Mouse (Mus musculus): ENCODE data around the gene Orm1. TPM values are rescaled to one million over a fixed set of nuclear protein-coding genes. Genes with fewer than 3 reads are reported as not detected.

Orm1 gene
- polyA plus RNA-seq, 1 experiment from 2014 or later = not detected

- Histone ChIP-seq H3K4me1 (replicated peaks; ENCODE audit: control insufficient read depth, insufficient read depth, low read length) (no peaks in the 10 kb centered on the region), H3K36me3 (ENCODE audit: control insufficient read depth, insufficient read depth) (no peaks in the 10 kb centered on the region), H3K9ac (replicated peaks; ENCODE audit: low read depth, low read length) (no peak overlapping the region), H3K27me3 (replicated peaks; ENCODE audit: control insufficient read depth, insufficient read depth, low read length) (no peaks in the 10 kb centered on the region), H3K4me3 (replicated peaks; ENCODE audit: low read length) (no peak overlapping the region), H3K27ac (ENCODE audit: low read length) (no peak overlapping the region), H3K9me3 (ENCODE audit: control insufficient read depth, low read length) (no peaks in the 10 kb centered on the region), H3K4me2 (ENCODE audit: low read length) (no peak overlapping the region)
- no peak for ATAC-seq
Measured at GRCm38 (mm10) chr4:63345261-63345660, 901 bp downstream of the Orm1 start.

- H3K27ac ChIP-seq (ENCODE audit: low read length) = no peak overlapping the region
- no peaks in the 10 kb centered on the region for H3K9me3 ChIP-seq (ENCODE audit: control insufficient read depth, low read length)
- no peak for ATAC-seq
- WGBS = 83% methylated on average over 4 of the region's 4 CpGs
- H3K27me3 ChIP-seq (replicated peaks; ENCODE audit: control insufficient read depth, insufficient read depth, low read length) = no peaks in the 10 kb centered on the region
- H3K4me2 ChIP-seq (ENCODE audit: low read length) = no peak overlapping the region
- no peaks in the 10 kb centered on the region for H3K36me3 ChIP-seq (ENCODE audit: control insufficient read depth, insufficient read depth)
- H3K4me1 ChIP-seq (replicated peaks; ENCODE audit: control insufficient read depth, insufficient read depth, low read length) = no peaks in the 10 kb centered on the region
- no peak overlapping the region for H3K9ac ChIP-seq (replicated peaks; ENCODE audit: low read depth, low read length)
- H3K4me3 ChIP-seq (replicated peaks; ENCODE audit: low read length) = no peak overlapping the region
Measured at GRCm38 (mm10) chr4:63346659-63347058, 2.3 kb downstream of the Orm1 start.

- H3K27me3 ChIP-seq (replicated peaks; ENCODE audit: control insufficient read depth, insufficient read depth, low read length) = no peaks in the 10 kb centered on the region
- H3K27ac ChIP-seq (ENCODE audit: low read length) = no peak overlapping the region
- H3K4me3 ChIP-seq (replicated peaks; ENCODE audit: low read length) = no peak overlapping the region
- H3K4me2 ChIP-seq (ENCODE audit: low read length) = no peak overlapping the region
- H3K4me1 ChIP-seq (replicated peaks; ENCODE audit: control insufficient read depth, insufficient read depth, low read length) = no peaks in the 10 kb centered on the region
- 73% methylated on average over 6 of the region's 6 CpGs for WGBS
- no peaks in the 10 kb centered on the region for H3K36me3 ChIP-seq (ENCODE audit: control insufficient read depth, insufficient read depth)
- no peaks in the 10 kb centered on the region for H3K9me3 ChIP-seq (ENCODE audit: control insufficient read depth, low read length)
- H3K9ac ChIP-seq (replicated peaks; ENCODE audit: low read depth, low read length) = no peak overlapping the region
- ATAC-seq = no peak
Measured at GRCm38 (mm10) chr4:63348524-63348923, 4.2 kb downstream of the Orm1 start.

- Histone ChIP-seq H3K36me3 (ENCODE audit: control insufficient read depth, insufficient read depth) (no peaks in the 10 kb centered on the region), H3K27me3 (replicated peaks; ENCODE audit: control insufficient read depth, insufficient read depth, low read length) (no peaks in the 10 kb centered on the region), H3K9me3 (ENCODE audit: control insufficient read depth, low read length) (no peaks in the 10 kb centered on the region), H3K4me1 (replicated peaks; ENCODE audit: control insufficient read depth, insufficient read depth, low read length) (no peaks in the 10 kb centered on the region), H3K4me3 (replicated peaks; ENCODE audit: low read length) (no peak within 1 kb of the TSS), H3K4me2 (ENCODE audit: low read length) (no peak within 1 kb of the TSS), H3K9ac (replicated peaks; ENCODE audit: low read depth, low read length) (no peak within 1 kb of the TSS), H3K27ac (ENCODE audit: low read length) (no peak within 1 kb of the TSS)
- 81% methylated on average over 4 of the region's 4 CpGs for WGBS
- no peak for ATAC-seq
Measured at GRCm38 (mm10) chr4:63355877-63356665, 11.7 kb downstream of the Orm1 start, which contains the start of gene Orm3. Gene Orm3, plus strand, starts transcription at chr4:63356162.

- Histone ChIP-seq H3K27ac (ENCODE audit: low read length) (no peak overlapping the region), H3K36me3 (ENCODE audit: control insufficient read depth, insufficient read depth) (no peaks in the 10 kb centered on the region), H3K9me3 (ENCODE audit: control insufficient read depth, low read length) (no peaks in the 10 kb centered on the region), H3K4me3 (replicated peaks; ENCODE audit: low read length) (no peak overlapping the region), H3K27me3 (replicated peaks; ENCODE audit: control insufficient read depth, insufficient read depth, low read length) (no peaks in the 10 kb centered on the region), H3K9ac (replicated peaks; ENCODE audit: low read depth, low read length) (no peak overlapping the region), H3K4me2 (ENCODE audit: low read length) (no peak overlapping the region), H3K4me1 (replicated peaks; ENCODE audit: control insufficient read depth, insufficient read depth, low read length) (no peaks in the 10 kb centered on the region)
- WGBS = 75% methylated on average over 2 of the region's 2 CpGs
- ATAC-seq = no peak
Measured at GRCm38 (mm10) chr4:63356981-63357570, 12.7 kb downstream of the Orm1 start.

GRCm38 (mm10) chr4:63359861-63360260, 15.5 kb downstream of the Orm1 start:
- H3K9me3 ChIP-seq (ENCODE audit: control insufficient read depth, low read length) = no peaks in the 10 kb centered on the region
- H3K27ac ChIP-seq (ENCODE audit: low read length) = no peak overlapping the region
- ATAC-seq = no peak
- H3K36me3 ChIP-seq (ENCODE audit: control insufficient read depth, insufficient read depth) = no peaks in the 10 kb centered on the region
- H3K27me3 ChIP-seq (replicated peaks; ENCODE audit: control insufficient read depth, insufficient read depth, low read length) = no peaks in the 10 kb centered on the region
- H3K9ac ChIP-seq (replicated peaks; ENCODE audit: low read depth, low read length) = no peak overlapping the region
- H3K4me1 ChIP-seq (replicated peaks; ENCODE audit: control insufficient read depth, insufficient read depth, low read length) = no peaks in the 10 kb centered on the region
- no peak overlapping the region for H3K4me2 ChIP-seq (ENCODE audit: low read length)
- no peak overlapping the region for H3K4me3 ChIP-seq (replicated peaks; ENCODE audit: low read length)
- 79% methylated on average over 6 of the region's 6 CpGs for WGBS

- WGBS = 82% methylated on average over 5 of the region's 5 CpGs
Measured at GRCm38 (mm10) chr4:63362150-63362549, 17.8 kb downstream of the Orm1 start, which contains the start of gene Orm2. Gene Orm2, plus strand, starts transcription at chr4:63362449.

GRCm38 (mm10) chr4:63368577-63368976, 24.2 kb downstream of the Orm1 start:
- Histone ChIP-seq H3K4me2 (ENCODE audit: low read length) (no peak overlapping the region), H3K4me1 (replicated peaks; ENCODE audit: control insufficient read depth, insufficient read depth, low read length) (no peaks in the 10 kb centered on the region), H3K36me3 (ENCODE audit: control insufficient read depth, insufficient read depth) (peaks cover 10% of the 10 kb centered on the region), H3K27me3 (replicated peaks; ENCODE audit: control insufficient read depth, insufficient read depth, low read length) (no peaks in the 10 kb centered on the region), H3K9ac (replicated peaks; ENCODE audit: low read depth, low read length) (no peak overlapping the region), H3K9me3 (ENCODE audit: control insufficient read depth, low read length) (no peaks in the 10 kb centered on the region), H3K4me3 (replicated peaks; ENCODE audit: low read length) (no peak overlapping the region), H3K27ac (ENCODE audit: low read length) (no peak overlapping the region)
- peak; percentile 70 for ATAC-seq
- 14% methylated on average over 4 of the region's 4 CpGs for WGBS

More at GRCm38 (mm10) chr4:63362150-63362549, 17.8 kb downstream of the Orm1 start, which contains the start of gene Orm2:
- no peak within 1 kb of the TSS for H3K9ac ChIP-seq (replicated peaks; ENCODE audit: low read depth, low read length)
- H3K27ac ChIP-seq (ENCODE audit: low read length) = no peak within 1 kb of the TSS
- H3K27me3 ChIP-seq (replicated peaks; ENCODE audit: control insufficient read depth, insufficient read depth, low read length) = no peaks in the 10 kb centered on the region
- H3K9me3 ChIP-seq (ENCODE audit: control insufficient read depth, low read length) = no peaks in the 10 kb centered on the region
- H3K4me3 ChIP-seq (replicated peaks; ENCODE audit: low read length) = no peak within 1 kb of the TSS
- no peak for ATAC-seq
- no peak within 1 kb of the TSS for H3K4me2 ChIP-seq (ENCODE audit: low read length)
- 0 out of 2 replicates have a peak, but pooled peaks cover under 1% of the 10 kb centered on the region for H3K36me3 ChIP-seq (ENCODE audit: control insufficient read depth, insufficient read depth)
- no peaks in the 10 kb centered on the region for H3K4me1 ChIP-seq (replicated peaks; ENCODE audit: control insufficient read depth, insufficient read depth, low read length)

- 37% methylated on average over 7 of the region's 7 CpGs for WGBS
- no peak overlapping the region for H3K9ac ChIP-seq (replicated peaks; ENCODE audit: low read depth, low read length)
Measured at GRCm38 (mm10) chr4:63370897-63371296, 26.5 kb downstream of the Orm1 start.

More at GRCm38 (mm10) chr4:63370897-63371296, 26.5 kb downstream of the Orm1 start:
- no peak for ATAC-seq
- Histone ChIP-seq H3K27me3 (replicated peaks; ENCODE audit: control insufficient read depth, insufficient read depth, low read length) (no peaks in the 10 kb centered on the region), H3K27ac (ENCODE audit: low read length) (no peak overlapping the region), H3K9me3 (ENCODE audit: control insufficient read depth, low read length) (no peaks in the 10 kb centered on the region), H3K4me2 (ENCODE audit: low read length) (no peak overlapping the region), H3K36me3 (ENCODE audit: control insufficient read depth, insufficient read depth) (peaks cover 10% of the 10 kb centered on the region), H3K4me1 (replicated peaks; ENCODE audit: control insufficient read depth, insufficient read depth, low read length) (peaks cover 10% of the 10 kb centered on the region), H3K4me3 (replicated peaks; ENCODE audit: low read length) (no peak overlapping the region)
